ENCODE assay signal across 17 mouse cellular contexts in the genomic region with DNA sequence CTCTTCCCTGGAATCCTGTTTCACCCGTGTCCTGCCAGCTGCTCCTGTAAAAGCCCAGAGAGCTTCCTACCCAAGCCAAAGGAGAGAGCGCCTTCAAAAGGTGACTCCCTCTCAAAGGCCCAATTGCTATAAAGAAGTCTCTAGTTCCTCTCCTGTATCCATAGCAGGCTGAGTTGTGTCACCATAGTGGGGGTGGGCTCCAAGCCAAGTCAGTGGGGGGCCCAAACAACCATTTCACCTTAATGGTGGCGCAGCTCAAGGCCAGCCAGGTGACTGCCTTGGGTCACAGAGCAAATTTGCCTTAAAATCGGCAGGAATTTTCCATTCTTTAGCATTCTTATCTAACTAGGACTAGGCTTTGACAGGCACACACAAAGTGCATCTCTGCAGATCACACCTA. TPM values are rescaled to one million over a fixed set of nuclear protein-coding genes. Genes with fewer than 3 reads are reported as not detected.
DNase-seq lines count a peak whose midpoint lies in the region; ATAC-seq and TF ChIP-seq lines count a peak whose summit lies in the region.
"Had no signal": no experiment of that assay in that cellular context is flagged by ENCODE, and none has a peak within 500 bp of the region (broad histone marks: within the 10 kb centered on the region; RNA-seq: fewer than 3 reads in every experiment).

No protein-coding gene starts in this region.

- no peak for TF ChIP-seq CTCF in gastrocnemius, adult 2 months (IDR thresholded peaks at IDR 0.05)

- peaks cover 35% of the 10 kb centered on the region for H3K4me1 ChIP-seq in limb, embryonic 12.5 days (replicated peaks)
- H3K4me1 ChIP-seq in limb, embryonic 10.5 days, result peaks cover 43% of the 10 kb centered on the region

- no peak for ATAC-seq in limb, embryonic 12.5 days (ENCODE audit: insufficient number of reproducible peaks, insufficient read depth, low FRiP score, low TSS enrichment, low read depth)
- ATAC-seq in activated CD4-positive, CD25-positive, alpha-beta regulatory T cell, adult 4 months, result no peak
- ATAC-seq: forebrain, embryonic 13.5 days; forebrain, embryonic 15.5 days had no signal

- no peaks in the 10 kb centered on the region for H3K27me3 ChIP-seq in limb, embryonic 12.5 days
- no peaks in the 10 kb centered on the region for H3K27me3 ChIP-seq in limb, embryonic 10.5 days (ENCODE audit: low read depth, poor library complexity, severe bottlenecking)
- H3K27me3 ChIP-seq: forebrain, embryonic 13.5 days; forebrain, embryonic 15.5 days had no signal

- 83% methylated on average over 4 of the region's 4 CpGs for WGBS in limb, embryonic 12.5 days
- 89% methylated on average over 4 of the region's 4 CpGs for WGBS in limb, embryonic 10.5 days

- 0 out of 2 replicates have a peak overlapping the region, but pooled peaks have one; percentile 31 for H3K9ac ChIP-seq in limb, embryonic 12.5 days (replicated peaks)
- H3K9ac ChIP-seq: forebrain, embryonic 13.5 days; forebrain, embryonic 15.5 days; forebrain, postnatal 0 days had no signal

- DNase-seq in cerebellum, adult 9-10 months, result peak; percentile 59
- DNase-seq in cerebellum, postnatal 4 days (ENCODE audit: low spot score in 2 of 2), result no peak
- peak; percentile 14 for DNase-seq in gastrocnemius, adult 2 months
- DNase-seq in gastrocnemius, postnatal 25 days, result no peak
- no peak for DNase-seq in limb, embryonic 10.5 days (ENCODE audit: low spot score)
- DNase-seq: adrenal gland, adult 8-10 months; adrenal gland, postnatal 14 days; adrenal gland, postnatal 36 days; cerebellum, adult 18-20 months; cerebellum, adult 8-10 months; forebrain, postnatal 0 days had no signal

- H3K36me3 ChIP-seq in limb, embryonic 12.5 days, result peaks cover 28% of the 10 kb centered on the region
- peaks cover 15% of the 10 kb centered on the region for H3K36me3 ChIP-seq in limb, embryonic 10.5 days
- H3K36me3 ChIP-seq: forebrain, embryonic 15.5 days had no signal

- H3K9me3 ChIP-seq in limb, embryonic 12.5 days, result no peaks in the 10 kb centered on the region
- H3K9me3 ChIP-seq in limb, embryonic 10.5 days (replicated peaks), result no peaks in the 10 kb centered on the region
- H3K9me3 ChIP-seq: forebrain, embryonic 13.5 days; forebrain, embryonic 15.5 days had no signal

- H3K27ac ChIP-seq in gastrocnemius, adult 2 months, result no peak overlapping the region
- no peak overlapping the region for H3K27ac ChIP-seq in limb, embryonic 12.5 days
- no peak overlapping the region for H3K27ac ChIP-seq in limb, embryonic 10.5 days
- H3K27ac ChIP-seq: forebrain, embryonic 13.5 days; forebrain, embryonic 15.5 days had no signal

- intact Hi-C loops in gastrocnemius, adult 2 months (cut with DNase I), result no loop called here

- no peak overlapping the region for H3K4me2 ChIP-seq in limb, embryonic 12.5 days
- H3K4me2 ChIP-seq: forebrain, embryonic 13.5 days; forebrain, embryonic 15.5 days had no signal

- H3K4me3 ChIP-seq in gastrocnemius, adult 2 months, result no peak overlapping the region
- H3K4me3 ChIP-seq in limb, embryonic 12.5 days (replicated peaks), result no peak overlapping the region
- H3K4me3 ChIP-seq in limb, embryonic 10.5 days, result no peak overlapping the region
- H3K4me3 ChIP-seq: forebrain, embryonic 13.5 days; forebrain, embryonic 15.5 days had no signal

RNA-seq across cellular contexts. Expression of a gene that starts 2.3 kb away (rescaled TPM):
- 10 to 100 TPM; 16.8 to 18.1 TPM for total RNA-seq in gastrocnemius, adult 2 months (2021)
- 10 to 100 TPM; 13.8 to 15.1 TPM for total RNA-seq in gastrocnemius, postnatal 25 days (2021)
- 29.3 and 30.0 TPM in 2 replicates for polyA plus RNA-seq in limb, embryonic 12.5 days (2016; fragmentation: Nextera tagmentation; extraction: Ambion mirVana)
- polyA plus RNA-seq in limb, embryonic 10.5 days (2016; fragmentation: Nextera tagmentation; extraction: Ambion mirVana), result 11.1 and 14.2 TPM in 2 replicates
- polyA plus RNA-seq in activated CD4-positive, CD25-positive, alpha-beta regulatory T cell, adult 4 months (2017; shearing (Covaris generic)), result not detected

RNA-seq across cellular contexts. Expression of a gene that starts 6.1 kb away (rescaled TPM):
- 10 to 100 TPM; 26.7 to 32.9 TPM for total RNA-seq in gastrocnemius, adult 2 months (2021)
- 10 to 100 TPM; 41.2 to 41.7 TPM for total RNA-seq in gastrocnemius, postnatal 25 days (2021)
- 120 and 127 TPM in 2 replicates for polyA plus RNA-seq in limb, embryonic 12.5 days (2016; fragmentation: Nextera tagmentation; extraction: Ambion mirVana)
- 77.9 and 79.5 TPM in 2 replicates for polyA plus RNA-seq in limb, embryonic 10.5 days (2016; fragmentation: Nextera tagmentation; extraction: Ambion mirVana)
- polyA plus RNA-seq in activated CD4-positive, CD25-positive, alpha-beta regulatory T cell, adult 4 months (2017; shearing (Covaris generic)), result 1 to 10 TPM; 4.2 to 6.2 TPM

RNA-seq across cellular contexts. Expression of a gene that starts 17.1 kb away (rescaled TPM):
- not detected for total RNA-seq in gastrocnemius, adult 2 months (2021)
- total RNA-seq in gastrocnemius, postnatal 25 days (2021), result not detected
- polyA plus RNA-seq in limb, embryonic 12.5 days (2016; fragmentation: Nextera tagmentation; extraction: Ambion mirVana), result 0.36 and 0.60 TPM in 2 replicates
- 0.28 and 0.73 TPM in 2 replicates for polyA plus RNA-seq in limb, embryonic 10.5 days (2016; fragmentation: Nextera tagmentation; extraction: Ambion mirVana)
- polyA plus RNA-seq in activated CD4-positive, CD25-positive, alpha-beta regulatory T cell, adult 4 months (2017; shearing (Covaris generic)), result not detected
- total RNA-seq: adrenal gland, adult 18-20 months; adrenal gland, adult 8-10 months; adrenal gland, postnatal 14 days; adrenal gland, postnatal 36 days; forebrain, postnatal 0 days had no signal
- polyA plus RNA-seq: cortical plate, adult 2 months; forebrain, postnatal 0 days had no signal

RNA-seq across cellular contexts. Expression of a gene that starts 29.5 kb away (rescaled TPM):
- total RNA-seq in gastrocnemius, adult 2 months (2021), result 1 to 10 TPM; 1.2 to 2.0 TPM
- total RNA-seq in gastrocnemius, postnatal 25 days (2021), result 1 to 10 TPM; 1.9 to 2.4 TPM
- 9.0 and 10.5 TPM in 2 replicates for polyA plus RNA-seq in limb, embryonic 12.5 days (2016; fragmentation: Nextera tagmentation; extraction: Ambion mirVana)
- 9.4 and 10.8 TPM in 2 replicates for polyA plus RNA-seq in limb, embryonic 10.5 days (2016; fragmentation: Nextera tagmentation; extraction: Ambion mirVana)
- under 1 TPM; 0.36 to 0.83 TPM for polyA plus RNA-seq in activated CD4-positive, CD25-positive, alpha-beta regulatory T cell, adult 4 months (2017; shearing (Covaris generic))

RNA-seq across cellular contexts. Expression of a gene that starts 54.8 kb away (rescaled TPM):
- 10 to 100 TPM; 10.1 to 11.7 TPM for total RNA-seq in gastrocnemius, adult 2 months (2021)
- total RNA-seq in gastrocnemius, postnatal 25 days (2021), result 1 to 10 TPM; 8.9 to 9.5 TPM
- 15.2 and 15.4 TPM in 2 replicates for polyA plus RNA-seq in limb, embryonic 12.5 days (2016; fragmentation: Nextera tagmentation; extraction: Ambion mirVana)
- 15.2 and 16.0 TPM in 2 replicates for polyA plus RNA-seq in limb, embryonic 10.5 days (2016; fragmentation: Nextera tagmentation; extraction: Ambion mirVana)
- 10 to 100 TPM; 11.3 to 12.2 TPM for polyA plus RNA-seq in activated CD4-positive, CD25-positive, alpha-beta regulatory T cell, adult 4 months (2017; shearing (Covaris generic))

Comparison
In these comparisons a context has a peak if more than half of its experiments do, and no peak if none do; other contexts are left out.
1. DNase-seq: peak in cerebellum, adult 9-10 months (single experiment) and gastrocnemius, adult 2 months (single experiment); none in cerebellum, postnatal 4 days (0 of 2), gastrocnemius, postnatal 25 days (single experiment) and limb, embryonic 10.5 days (single experiment).
2. RNA of a gene that starts 2.3 kb away (polyA plus RNA-seq): 29.3 to 30.0 TPM in limb, embryonic 12.5 days and 11.1 to 14.2 TPM in limb, embryonic 10.5 days; not detected in activated CD4-positive, CD25-positive, alpha-beta regulatory T cell, adult 4 months; every median in the first group is over 10 times any median in the second.
3. RNA of a gene that starts 6.1 kb away (polyA plus RNA-seq): 120 to 127 TPM in limb, embryonic 12.5 days and 77.9 to 79.5 TPM in limb, embryonic 10.5 days; 4.2 to 6.2 TPM in activated CD4-positive, CD25-positive, alpha-beta regulatory T cell, adult 4 months; every median in the first group is over 10 times any median in the second.